Mouse (Mus musculus) CH12.LX (cell line): Measurements from ENCODE around the gene Plekha4. TPM values are rescaled to one million over a fixed set of nuclear protein-coding genes. Genes with fewer than 3 reads are reported as not detected.

Experiments
- DNase-seq: peaks from one replicate; pipeline ENCODE4 v3.0.0-alpha.2; 2013; ENCODE audit errors: extremely low read depth
- H3K27ac ChIP-seq: 2 replicates; pipeline ENCODE4 v1.5.1; 2012; ENCODE audit warnings: low read depth, mild to moderate bottlenecking, control low read depth, moderate library complexity; ENCODE audit not compliant: insufficient read depth
- H3K27me3 ChIP-seq: replicated peaks from 2 replicates; pipeline ENCODE3; 2012; ENCODE audit warnings: inconsistent platforms
- H3K36me3 ChIP-seq, 2 experiments: replicated peaks in 1 of 2; 2 replicates each; pipeline versions ENCODE3 to v1.6.1; 2012; ENCODE audit warnings: inconsistent platforms in 1 of 2, low read length in 1 of 2, mild to moderate bottlenecking in 1 of 2, mixed read lengths in 1 of 2, moderate library complexity in 1 of 2; ENCODE audit not compliant: control insufficient read depth in 1 of 2, insufficient read depth in 1 of 2
- H3K4me1 ChIP-seq, 2 experiments: 2 replicates each; pipeline ENCODE4 v1.6.1; 2012; ENCODE audit warnings: inconsistent platforms in 1 of 2, moderate library complexity in 1 of 2; ENCODE audit not compliant: insufficient read depth in 2 of 2, control insufficient read depth in 1 of 2
- H3K4me2 ChIP-seq: 2 replicates; pipeline ENCODE4 v1.6.1; 2012; ENCODE audit warnings: low read depth, mild to moderate bottlenecking, control low read depth; ENCODE audit not compliant: poor library complexity, insufficient read depth, severe bottlenecking
- H3K4me3 ChIP-seq, 3 experiments: fragments of 150-350 bp in 1 of 3; sonication (generic) in 1 of 3; replicated peaks in 1 of 3; 2 replicates each; pipeline versions ENCODE3 to v1.5.1; 2011 to 2012; ENCODE audit warnings: low read depth in 2 of 3, low read length in 2 of 3, mild to moderate bottlenecking in 2 of 3, moderate library complexity in 2 of 3, control low read depth in 1 of 3, improper control_type of control experiment in 1 of 3, inconsistent platforms in 1 of 3, mixed read lengths in 1 of 3; ENCODE audit not compliant: poor library complexity in 1 of 3
- H3K79me2 ChIP-seq: replicated peaks from 2 replicates; pipeline ENCODE4 v1.6.1; 2012; ENCODE audit warnings: mild to moderate bottlenecking, moderate library complexity; ENCODE audit not compliant: control insufficient read depth, poor library complexity, insufficient read depth, severe bottlenecking; ENCODE audit errors: extremely low read depth
- H3K9ac ChIP-seq: 2 replicates; pipeline ENCODE4 v1.6.1; 2012; ENCODE audit warnings: low read depth, mild to moderate bottlenecking, control low read depth, moderate library complexity; ENCODE audit not compliant: insufficient read depth
- H3K9me3 ChIP-seq: replicated peaks from 2 replicates; pipeline ENCODE3; 2012; ENCODE audit warnings: low read length, inconsistent platforms, mixed read lengths
- BHLHE40 ChIP-seq: IDR thresholded peaks from 2 replicates; pipeline ENCODE4 v1.6.1; 2011; ENCODE audit warnings: mild to moderate bottlenecking, low read depth, low read length, improper control_type of control experiment
- CHD1 ChIP-seq: IDR thresholded peaks from 2 replicates; pipeline ENCODE4 v1.6.1; 2012; ENCODE audit warnings: low read depth, low read length, improper control_type of control experiment, inconsistent platforms
- CHD2 ChIP-seq: IDR thresholded peaks from 2 replicates; pipeline ENCODE4 v1.6.1; 2011; ENCODE audit warnings: low read length, improper control_type of control experiment
- CTCF ChIP-seq, 2 experiments: IDR thresholded peaks in 1 of 2; conservative IDR thresholded peaks in 1 of 2; 2 replicates each; pipeline ENCODE4 v1.5.1; 2011 to 2012; ENCODE audit warnings: low read depth in 2 of 2, low read length in 2 of 2, improper control_type of control experiment in 1 of 2, inconsistent platforms in 1 of 2, mild to moderate bottlenecking in 1 of 2, moderate library complexity in 1 of 2
- E2F4 ChIP-seq: IDR thresholded peaks from 2 replicates; pipeline ENCODE4 v1.6.1; 2011; ENCODE audit warnings: low read depth, low read length, improper control_type of control experiment; ENCODE audit not compliant: insufficient replicate concordance
- ELF1 ChIP-seq: IDR thresholded peaks from 2 replicates; pipeline ENCODE4 v1.6.1; 2014; ENCODE audit warnings: low read depth, mild to moderate bottlenecking, inconsistent platforms, low read length, improper control_type of control experiment
- EP300 ChIP-seq: IDR thresholded peaks from 2 replicates; pipeline ENCODE4 v1.6.1; 2011; ENCODE audit warnings: low read length, improper control_type of control experiment
- ETS1 ChIP-seq: conservative IDR thresholded peaks from 2 replicates; pipeline ENCODE4 v1.6.1; 2012; ENCODE audit warnings: low read depth, mild to moderate bottlenecking, inconsistent platforms, low read length, improper control_type of control experiment, moderate library complexity
- GABPA ChIP-seq: IDR thresholded peaks from 2 replicates; pipeline ENCODE4 v1.6.1; 2012; ENCODE audit warnings: low read depth, low read length, improper control_type of control experiment, inconsistent platforms; ENCODE audit not compliant: insufficient replicate concordance
- HCFC1 ChIP-seq: IDR thresholded peaks from 2 replicates; pipeline ENCODE4 v1.6.1; 2012; ENCODE audit warnings: low read depth, mild to moderate bottlenecking, inconsistent platforms, low read length, improper control_type of control experiment
- IRF4 ChIP-seq: IDR thresholded peaks from 2 replicates; pipeline ENCODE4 v1.6.1; 2014; ENCODE audit warnings: low read depth, mild to moderate bottlenecking, inconsistent platforms, low read length, improper control_type of control experiment
- JUN ChIP-seq: IDR thresholded peaks from 2 replicates; pipeline ENCODE4 v1.6.1; 2011; ENCODE audit warnings: low read depth, mild to moderate bottlenecking, low read length, improper control_type of control experiment, moderate library complexity; ENCODE audit not compliant: insufficient read depth
- JUND ChIP-seq: conservative IDR thresholded peaks from 2 replicates; pipeline ENCODE4 v1.6.1; 2011; ENCODE audit warnings: low read depth, low read length, improper control_type of control experiment
- KAT2A ChIP-seq: IDR thresholded peaks from 2 replicates; pipeline ENCODE4 v1.6.1; 2012; ENCODE audit warnings: low read length, improper control_type of control experiment, inconsistent platforms; ENCODE audit not compliant: insufficient replicate concordance
- MAFK ChIP-seq: IDR thresholded peaks from 2 replicates; pipeline ENCODE4 v1.6.1; 2011; ENCODE audit warnings: low read length, improper control_type of control experiment; ENCODE audit not compliant: insufficient replicate concordance
- MAX ChIP-seq: IDR thresholded peaks from 2 replicates; pipeline ENCODE4 v1.6.1; 2011; ENCODE audit warnings: low read length, improper control_type of control experiment
- MAZ ChIP-seq: IDR thresholded peaks from 2 replicates; pipeline ENCODE4 v1.6.1; 2012; ENCODE audit warnings: low read depth, mild to moderate bottlenecking, inconsistent platforms, low read length, improper control_type of control experiment, moderate library complexity
- MEF2A ChIP-seq: IDR thresholded peaks from 2 replicates; pipeline ENCODE4 v1.6.1; 2014; ENCODE audit warnings: low read depth, mild to moderate bottlenecking, inconsistent platforms, low read length, improper control_type of control experiment, borderline replicate concordance
- MXI1 ChIP-seq: IDR thresholded peaks from 2 replicates; pipeline ENCODE4 v1.6.1; 2011; ENCODE audit warnings: mild to moderate bottlenecking, low read depth, low read length, improper control_type of control experiment
- MYC ChIP-seq: IDR thresholded peaks from 2 replicates; pipeline ENCODE4 v1.6.1; 2011; ENCODE audit warnings: low read depth, mild to moderate bottlenecking, improper control_type of control experiment, low read length
- NELFE ChIP-seq: IDR thresholded peaks from 2 replicates; pipeline ENCODE4 v1.6.1; 2011; ENCODE audit warnings: low read depth, low read length, improper control_type of control experiment
- NRF1 ChIP-seq: IDR thresholded peaks from 2 replicates; pipeline ENCODE4 v1.6.1; 2014; ENCODE audit warnings: low read depth, mild to moderate bottlenecking, inconsistent platforms, low read length, improper control_type of control experiment, moderate library complexity
- PAX5 ChIP-seq: IDR thresholded peaks from 2 replicates; pipeline ENCODE4 v1.6.1; 2012; ENCODE audit warnings: low read length, inconsistent platforms, mixed read lengths
- POLR2A ChIP-seq: IDR thresholded peaks from 2 replicates; pipeline ENCODE4 v1.6.1; 2011; ENCODE audit warnings: low read depth, mild to moderate bottlenecking, improper control_type of control experiment, low read length
- POLR2AphosphoS2 ChIP-seq: IDR thresholded peaks from 2 replicates; pipeline ENCODE4 v1.6.1; 2011; ENCODE audit warnings: low read depth, low read length, improper control_type of control experiment
- RAD21 ChIP-seq: IDR thresholded peaks from 2 replicates; pipeline ENCODE4 v1.6.1; 2011; ENCODE audit warnings: low read depth, mild to moderate bottlenecking, low read length, improper control_type of control experiment, moderate library complexity
- RCOR1 ChIP-seq: conservative IDR thresholded peaks from 2 replicates; pipeline ENCODE4 v1.6.1; 2012; ENCODE audit warnings: low read depth, mild to moderate bottlenecking, inconsistent platforms, low read length, improper control_type of control experiment
- SIN3A ChIP-seq: IDR thresholded peaks from 2 replicates; pipeline ENCODE4 v1.6.1; 2012; ENCODE audit warnings: low read length, improper control_type of control experiment, inconsistent platforms
- SMC3 ChIP-seq: IDR thresholded peaks from 2 replicates; pipeline ENCODE4 v1.6.1; 2011; ENCODE audit warnings: low read depth, low read length, improper control_type of control experiment
- TBP ChIP-seq: conservative IDR thresholded peaks from 2 replicates; pipeline ENCODE4 v1.6.1; 2011; ENCODE audit warnings: low read depth, low read length, improper control_type of control experiment
- TCF12 ChIP-seq: IDR thresholded peaks from 2 replicates; pipeline ENCODE4 v1.6.1; 2014; ENCODE audit warnings: low read depth, mild to moderate bottlenecking, inconsistent platforms, low read length, improper control_type of control experiment
- UBTF ChIP-seq: IDR thresholded peaks from 2 replicates; pipeline ENCODE4 v1.6.1; 2012; ENCODE audit warnings: low read depth, mild to moderate bottlenecking, inconsistent platforms, low read length, improper control_type of control experiment, moderate library complexity
- USF1 ChIP-seq: IDR thresholded peaks from 2 replicates; pipeline ENCODE4 v1.6.1; 2014; ENCODE audit warnings: low read depth, mild to moderate bottlenecking, inconsistent platforms, low read length, improper control_type of control experiment
- USF2 ChIP-seq: conservative IDR thresholded peaks from 2 replicates; pipeline ENCODE4 v1.6.1; 2011; ENCODE audit warnings: low read depth, low read length, improper control_type of control experiment
- ZC3H11A ChIP-seq: IDR thresholded peaks from 2 replicates; pipeline ENCODE4 v1.6.1; 2012; ENCODE audit warnings: low read depth, mild to moderate bottlenecking, inconsistent platforms, low read length, improper control_type of control experiment
- ZKSCAN1 ChIP-seq: IDR thresholded peaks from 2 replicates; pipeline ENCODE4 v1.6.1; 2012; ENCODE audit warnings: low read depth, inconsistent platforms, low read length, improper control_type of control experiment, borderline replicate concordance
- ZMIZ1 ChIP-seq: IDR thresholded peaks from 2 replicates; pipeline ENCODE4 v1.6.1; 2012; ENCODE audit warnings: low read depth, mild to moderate bottlenecking, inconsistent platforms, low read length, improper control_type of control experiment
- ZNF384 ChIP-seq: IDR thresholded peaks from 2 replicates; pipeline ENCODE4 v1.6.1; 2012; ENCODE audit warnings: low read depth, low read length, improper control_type of control experiment, inconsistent platforms
- dilution Hi-C: fragments of 300-500 bp; cut with MboI; formaldehyde crosslinking; loops from 2 replicates; pipeline ENCODE4 v1.14.3; 2020; ENCODE audit warnings: low sequenced_read_pairs; ENCODE audit not compliant: extremely low pct_unique_long_range_greater_than_20kb, extremely low pct_ligation_motif_present
- in situ Hi-C: fragments of 300-500 bp; cut with MboI; formaldehyde crosslinking; loops from 3 replicates; pipeline ENCODE4 v1.14.3; 2019; ENCODE audit warnings: low sequenced_read_pairs, low pct_ligation_motif_present, low pct_unique_long_range_greater_than_20kb, mixed read lengths
- polyA plus RNA-seq: library from polyadenylated mRNA; unstranded; fragments of >175 nt; gene quantifications from 2 replicates; pipeline ENCODE4 v1.2.1, GENCODE M21; 2012; ENCODE audit warnings: low read depth; ENCODE audit not compliant: insufficient read length
- total RNA-seq, 2 experiments: library from RNA; depleted of rRNA; stranded (reverse); fragments of 300-350 nt in 1 of 2; fragments of >200 nt in 1 of 2; gene quantifications; 2 replicates each; pipeline ENCODE4 v1.2.3; 2012 to 2014

Gene Plekha4
- total and polyA plus RNA-seq, 3 experiments = 0.25 to 0.90 (median 0.28) TPM

- H3K27me3 ChIP-seq = no peaks in the 10 kb centered on the region
- H3K4me1 ChIP-seq = peaks cover 8 to 38% of the 10 kb centered on the region in 2 experiments
- no peak overlapping the region for H3K27ac ChIP-seq
- H3K9ac ChIP-seq = peak overlapping the region; percentile 63; the same call in 1 of the 2 replicates
- no peaks in the 10 kb centered on the region for H3K79me2 ChIP-seq
- H3K4me3 ChIP-seq = peak overlapping the region in 2 of 3 experiments; percentile 37 to 44
- peak overlapping the region; percentile 74 for H3K4me2 ChIP-seq
- dilution Hi-C loops (no loop called here), in situ Hi-C loops (no loop called here)
- H3K36me3 ChIP-seq = peaks cover 0 to 3% of the 10 kb centered on the region in 2 experiments
- H3K9me3 ChIP-seq = no peaks in the 10 kb centered on the region
- peak; percentile 89 for DNase-seq
- TF ChIP-seq RCOR1 = no peak
- peak; percentile 64; the same call in 1 of the 2 replicates for TF ChIP-seq MAZ
- no peak for TF ChIP-seq JUN
- no peak for TF ChIP-seq TCF12
- TF ChIP-seq CTCF (conservative IDR thresholded peaks at IDR 0.05 in 1 of 2, IDR thresholded peaks at IDR 0.05 in 1 of 2; ENCODE audit: low read depth in 2 of 2, low read length in 2 of 2) = no peak
- TF ChIP-seq CHD1 = no peak
- TF ChIP-seq SIN3A = 0 out of 2 replicates have a peak, but pooled peaks have one; percentile 47
- no peak for TF ChIP-seq ZNF384
- peak; percentile 48 for TF ChIP-seq HCFC1
- no peak for TF ChIP-seq POLR2AphosphoS2
- no peak; the same call in 1 of the 2 replicates for TF ChIP-seq MYC
- TF ChIP-seq PAX5 = no peak
- TF ChIP-seq USF1 = no peak
- no peak for TF ChIP-seq GABPA
- no peak for TF ChIP-seq UBTF
- TF ChIP-seq MEF2A = no peak
- TF ChIP-seq ZC3H11A = no peak
- no peak for TF ChIP-seq MAFK
- peak; percentile 22; the same call in 1 of the 2 replicates for TF ChIP-seq ZMIZ1
- no peak for TF ChIP-seq RAD21
- TF ChIP-seq CHD2 = peak; percentile 82
- TF ChIP-seq MXI1 = peak; percentile 76
- TF ChIP-seq EP300 = no peak
- TF ChIP-seq ZKSCAN1 = no peak
- TF ChIP-seq BHLHE40 = 0 out of 2 replicates have a peak, but pooled peaks have one; percentile 5
- TF ChIP-seq ETS1 = 0 out of 2 replicates have a peak, but pooled peaks have one; percentile 26
- TF ChIP-seq NRF1 = no peak
- TF ChIP-seq USF2 = no peak
- TF ChIP-seq IRF4 = no peak
- TF ChIP-seq POLR2A = 0 out of 2 replicates have a peak, but pooled peaks have one; percentile 10
- no peak for TF ChIP-seq SMC3
- TF ChIP-seq TBP = no peak
- TF ChIP-seq JUND = no peak
- no peak for TF ChIP-seq KAT2A
- no peak for TF ChIP-seq E2F4
- 0 out of 2 replicates have a peak, but pooled peaks have one; percentile 47 for TF ChIP-seq MAX
- TF ChIP-seq ELF1 = 0 out of 2 replicates have a peak, but pooled peaks have one; percentile 44
- peak; percentile 30; the same call in 1 of the 2 replicates for TF ChIP-seq NELFE
These were observed 41.8 kb downstream of the Plekha4 start for GRCm38 (mm10) chr7:45567780-45568516.
